Mouse (Mus musculus) T-helper 1 cell (primary cell): ENCODE results near the gene Doc2a.
"Not testable (repeated sequence)": the region's sequence is repeated elsewhere in the genome, so short reads cannot be mapped to it uniquely, and the experiment has no call there.

Source experiments
- in situ Hi-C: fragments of 300-600 bp; cut with MboI, MseI; formaldehyde crosslinking; loops from one replicate; pipeline ENCODE4 v1.15.1; 2025; ENCODE audit warnings: high pct_unique_total_duplicates

The Doc2a gene

GRCm38 (mm10) chr7:126863791-126864190, 16.6 kb downstream of the Doc2a start:
- in situ Hi-C loops, result loop anchor here (10.0 kb wide), 1 partner anchor 561 kb away; the partner anchor contains the start of gene Zfp688

GRCm38 (mm10) chr7:126867534-126867933, 20.3 kb downstream of the Doc2a start:
- in situ Hi-C loops, result loop anchor here (10.0 kb wide), 1 partner anchor 557 kb away; the partner anchor contains the start of gene Zfp688

GRCm38 (mm10) chr7:126868003-126868402, 20.8 kb downstream of the Doc2a start:
- in situ Hi-C loops, result loop anchor here (10.0 kb wide), 1 partner anchor 557 kb away; the partner anchor contains the start of gene Zfp688

- in situ Hi-C loops, result loop anchor here (10.0 kb wide), 1 partner anchor 555 kb away; the partner anchor contains the start of gene Zfp688
Observed at GRCm38 (mm10) chr7:126869780-126870519, 22.7 kb downstream of the Doc2a start.

- in situ Hi-C loops, result no loop called here
Observed at GRCm38 (mm10) chr7:126870520-126870891, 23.3 kb downstream of the Doc2a start.

GRCm38 (mm10) chr7:126877239-126877638, 30.0 kb downstream of the Doc2a start:
- in situ Hi-C loops, result no loop called here

- in situ Hi-C loops, result no loop called here
Observed at GRCm38 (mm10) chr7:126881040-126881439, 33.8 kb downstream of the Doc2a start.

- in situ Hi-C loops, result no loop called here
Observed at GRCm38 (mm10) chr7:126883731-126884181, 36.5 kb downstream of the Doc2a start.

- in situ Hi-C loops, result no loop called here
Observed at GRCm38 (mm10) chr7:126884286-126885164, 37.3 kb downstream of the Doc2a start, which contains the start of gene Taok2. TSS of gene Taok2 (minus strand) at chr7:126884703.

GRCm38 (mm10) chr7:126887281-126887680, 40.1 kb downstream of the Doc2a start:
- in situ Hi-C loops, result no loop called here

GRCm38 (mm10) chr7:126888852-126889251, 41.6 kb downstream of the Doc2a start:
- in situ Hi-C loops, result no loop called here

- in situ Hi-C loops, result no loop called here
Observed at GRCm38 (mm10) chr7:126896912-126897311, 49.7 kb downstream of the Doc2a start.

- in situ Hi-C loops, result no loop called here
Observed at GRCm38 (mm10) chr7:126897390-126898101, 50.3 kb downstream of the Doc2a start.

GRCm38 (mm10) chr7:126898102-126898990, 51.1 kb downstream of the Doc2a start:
- in situ Hi-C loops, result no loop called here

- in situ Hi-C loops, result not testable (repeated sequence)
Observed at GRCm38 (mm10) chr7:126899781-126900180, 52.6 kb downstream of the Doc2a start.
